Comparison of ENCODE assay signal across 12 mouse cellular contexts in the genomic region with DNA sequence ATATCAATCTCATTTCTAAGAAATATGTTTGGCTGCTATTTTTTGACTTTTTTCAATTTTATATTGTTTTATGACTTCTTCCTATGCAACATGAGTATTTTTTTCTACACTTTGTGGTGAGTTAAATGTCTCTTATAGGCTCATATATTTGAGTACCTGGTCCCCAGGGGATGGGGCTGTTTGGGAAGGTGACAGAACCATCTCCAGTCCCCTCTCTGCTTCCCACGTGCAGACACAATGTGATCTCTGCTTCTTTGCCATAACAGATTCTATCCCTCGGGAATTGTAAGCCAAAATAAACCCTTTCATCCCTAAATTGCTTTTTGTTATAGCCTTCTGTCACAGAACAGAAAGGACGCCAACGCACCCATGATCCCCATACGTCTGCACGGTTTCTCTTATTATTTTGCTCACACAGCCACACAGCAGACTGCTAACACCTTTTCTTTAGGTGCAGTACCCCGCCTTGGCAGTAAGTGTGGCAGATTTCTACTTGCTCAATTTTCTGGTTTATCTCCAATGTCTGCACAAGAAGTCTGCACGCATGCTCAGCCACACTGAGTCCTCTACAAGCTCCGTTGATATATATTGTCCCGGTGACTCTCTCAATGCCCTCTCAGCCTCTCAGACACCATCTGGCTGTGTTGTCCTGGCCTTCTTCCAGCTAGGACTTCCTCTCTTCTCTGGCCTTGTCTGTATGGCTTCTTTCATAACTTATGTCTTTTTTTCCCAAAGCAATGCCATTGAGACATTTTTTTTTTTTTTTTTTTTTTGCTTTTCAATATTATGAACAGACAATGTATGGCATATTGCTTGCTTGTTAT. TPM values are rescaled to one million over a fixed set of nuclear protein-coding genes. Genes with fewer than 3 reads are reported as not detected.
A peak's percentile ranks its signal among the peaks of the same experiment; 100 is the strongest.
DNase-seq lines count a peak whose midpoint lies in the region; ATAC-seq lines count a peak whose summit lies in the region.
"Had no signal": no experiment of that assay in that cellular context is flagged by ENCODE, and none has a peak within 500 bp of the region (broad histone marks: within the 10 kb centered on the region; RNA-seq: fewer than 3 reads in every experiment).

No protein-coding gene starts in this region.

- ATAC-seq in hindbrain, embryonic 12.5 days (ENCODE audit: low FRiP score): no peak
- ATAC-seq in midbrain, embryonic 13.5 days: 0 out of 2 replicates have a peak, but pooled peaks have one; percentile 41
- no peak for ATAC-seq in midbrain, embryonic 16.5 days
- ATAC-seq in neural tube, embryonic 15.5 days (ENCODE audit: low FRiP score): no peak
- ATAC-seq: activated CD4-positive, CD25-positive, alpha-beta regulatory T cell, adult 4 months had no signal

- DNase-seq in hindbrain, embryonic 10.5 days (ENCODE audit: low spot score): no peak
- peak; percentile 45 to 52 for DNase-seq in cerebellum, postnatal 14 days
- DNase-seq in urinary bladder, adult 2 months (ENCODE audit: low spot score): no peak
- DNase-seq: gastrocnemius, postnatal 10 days; kidney, adult 8-10 months; lung, adult 2 months had no signal

- 68% methylated on average over 10 of the region's 10 CpGs for WGBS in hindbrain, embryonic 12.5 days
- 82% methylated on average over 10 of the region's 10 CpGs for WGBS in hindbrain, embryonic 10.5 days
- 43% methylated on average over 10 of the region's 10 CpGs for WGBS in midbrain, embryonic 13.5 days
- WGBS in midbrain, embryonic 16.5 days: 36% methylated on average over 10 of the region's 10 CpGs
- 26% methylated on average over 10 of the region's 10 CpGs for WGBS in neural tube, embryonic 15.5 days

- no peaks in the 10 kb centered on the region for H3K9me3 ChIP-seq in hindbrain, embryonic 12.5 days (replicated peaks)
- no peaks in the 10 kb centered on the region for H3K9me3 ChIP-seq in hindbrain, embryonic 10.5 days
- no peaks in the 10 kb centered on the region for H3K9me3 ChIP-seq in midbrain, embryonic 13.5 days
- no peaks in the 10 kb centered on the region for H3K9me3 ChIP-seq in midbrain, embryonic 16.5 days (replicated peaks; ENCODE audit: control insufficient read depth, low read length, poor library complexity, severe bottlenecking)
- H3K9me3 ChIP-seq in neural tube, embryonic 15.5 days (replicated peaks): no peaks in the 10 kb centered on the region

- H3K27ac ChIP-seq in hindbrain, embryonic 12.5 days: peak overlapping the region; percentile 30; the same call in 1 of the 2 replicates
- H3K27ac ChIP-seq in hindbrain, embryonic 10.5 days: no peak overlapping the region
- H3K27ac ChIP-seq in midbrain, embryonic 13.5 days: peak overlapping the region; percentile 19; the same call in 1 of the 2 replicates
- no peak overlapping the region for H3K27ac ChIP-seq in midbrain, embryonic 16.5 days (ENCODE audit: low read length)
- 0 out of 2 replicates have a peak overlapping the region, but pooled peaks have one; percentile 23 for H3K27ac ChIP-seq in neural tube, embryonic 15.5 days (replicated peaks)

- no peaks in the 10 kb centered on the region for H3K36me3 ChIP-seq in hindbrain, embryonic 12.5 days
- H3K36me3 ChIP-seq in hindbrain, embryonic 10.5 days: no peaks in the 10 kb centered on the region
- H3K36me3 ChIP-seq in midbrain, embryonic 13.5 days: no peaks in the 10 kb centered on the region
- no peaks in the 10 kb centered on the region for H3K36me3 ChIP-seq in midbrain, embryonic 16.5 days (ENCODE audit: control insufficient read depth, insufficient read depth, low read length)
- H3K36me3 ChIP-seq in neural tube, embryonic 15.5 days: no peaks in the 10 kb centered on the region

- H3K9ac ChIP-seq in hindbrain, embryonic 12.5 days: no peak overlapping the region
- no peak overlapping the region for H3K9ac ChIP-seq in midbrain, embryonic 13.5 days (replicated peaks)
- H3K9ac ChIP-seq in midbrain, embryonic 16.5 days (ENCODE audit: low read depth, low read length): no peak overlapping the region
- H3K9ac ChIP-seq in neural tube, embryonic 15.5 days (replicated peaks): no peak overlapping the region

- H3K4me3 ChIP-seq in hindbrain, embryonic 12.5 days: no peak overlapping the region
- H3K4me3 ChIP-seq in hindbrain, embryonic 10.5 days: no peak overlapping the region
- no peak overlapping the region for H3K4me3 ChIP-seq in midbrain, embryonic 13.5 days (replicated peaks)
- no peak overlapping the region for H3K4me3 ChIP-seq in midbrain, embryonic 16.5 days (ENCODE audit: low read depth, low read length)
- no peak overlapping the region for H3K4me3 ChIP-seq in neural tube, embryonic 15.5 days (replicated peaks)
- H3K4me3 ChIP-seq: erythroblast, embryonic 14.5 days had no signal

- H3K4me1 ChIP-seq in hindbrain, embryonic 12.5 days: peaks cover 19% of the 10 kb centered on the region
- peaks cover 19% of the 10 kb centered on the region for H3K4me1 ChIP-seq in hindbrain, embryonic 10.5 days (replicated peaks)
- H3K4me1 ChIP-seq in midbrain, embryonic 13.5 days (replicated peaks): peaks cover 30% of the 10 kb centered on the region
- H3K4me1 ChIP-seq in midbrain, embryonic 16.5 days (ENCODE audit: control insufficient read depth, insufficient read depth, low read length): peaks cover 18% of the 10 kb centered on the region
- peaks cover 30% of the 10 kb centered on the region for H3K4me1 ChIP-seq in neural tube, embryonic 15.5 days

- H3K4me2 ChIP-seq in hindbrain, embryonic 12.5 days (replicated peaks): no peak overlapping the region
- H3K4me2 ChIP-seq in midbrain, embryonic 13.5 days (replicated peaks): 0 out of 2 replicates have a peak overlapping the region, but pooled peaks have one; percentile 3
- no peak overlapping the region for H3K4me2 ChIP-seq in midbrain, embryonic 16.5 days (ENCODE audit: low read length)
- H3K4me2 ChIP-seq in neural tube, embryonic 15.5 days: no peak overlapping the region

- H3K27me3 ChIP-seq in hindbrain, embryonic 12.5 days: no peaks in the 10 kb centered on the region; the same call in 1 of the 2 replicates
- no peaks in the 10 kb centered on the region; the same call in 1 of the 2 replicates for H3K27me3 ChIP-seq in hindbrain, embryonic 10.5 days (ENCODE audit: insufficient read depth, poor library complexity, severe bottlenecking)
- H3K27me3 ChIP-seq in midbrain, embryonic 13.5 days: no peaks in the 10 kb centered on the region
- no peaks in the 10 kb centered on the region for H3K27me3 ChIP-seq in midbrain, embryonic 16.5 days (ENCODE audit: control insufficient read depth, insufficient read depth, low read depth, low read length)
- H3K27me3 ChIP-seq in neural tube, embryonic 15.5 days (replicated peaks): no peaks in the 10 kb centered on the region

RNA-seq across cellular contexts. Expression of a gene that starts 17.2 kb away (rescaled TPM):
- 177 and 200 TPM in 2 replicates for polyA plus RNA-seq in hindbrain, embryonic 12.5 days (2016; fragmentation: Nextera tagmentation; extraction: Ambion mirVana)
- polyA plus RNA-seq in hindbrain, embryonic 10.5 days (2016; fragmentation: Nextera tagmentation; extraction: Ambion mirVana): 116 and 123 TPM in 2 replicates
- 184 and 211 TPM in 2 replicates for polyA plus RNA-seq in midbrain, embryonic 13.5 days (2015; fragmentation: Nextera tagmentation; extraction: Ambion mirVana)
- 190 and 199 TPM in 2 replicates for polyA plus RNA-seq in midbrain, embryonic 16.5 days (2015; fragmentation: Nextera tagmentation; extraction: Ambion mirVana)
- 144 and 163 TPM in 2 replicates for polyA plus RNA-seq in neural tube, embryonic 15.5 days (2015; fragmentation: Nextera tagmentation; extraction: Ambion mirVana)
- 80.1 and 82.6 TPM in 2 replicates for polyA plus RNA-seq in urinary bladder, adult 2 months (2012; rRNA removed)

Comparison
In these comparisons a context has a peak if more than half of its experiments do, and no peak if none do; other contexts are left out.
1. H3K27ac ChIP-seq: peak in hindbrain, embryonic 12.5 days (single experiment), midbrain, embryonic 13.5 days (single experiment) and neural tube, embryonic 15.5 days (single experiment); none in hindbrain, embryonic 10.5 days (single experiment) and midbrain, embryonic 16.5 days (single experiment).
2. DNase-seq: peak in cerebellum, postnatal 14 days (2 of 2); none in hindbrain, embryonic 10.5 days (single experiment) and urinary bladder, adult 2 months (single experiment).